Mouse (Mus musculus): ENCODE measurements at regions not wholly inside any gene's neighbourhood (a gene's known extent, or its start where the extent isn't known, plus 50 kb on each side); places are given as distances from the start of the nearest gene placed in this dataset.

- in situ Hi-C loops (cut with MboI; ENCODE audit: low sequenced_read_pairs) = loop anchor here (10.0 kb wide), 1 partner anchor 295 kb away; no protein-coding TSS in a partner anchor
These were observed 171.9 kb upstream of the Nabp1 start for GRCm38 (mm10) chr1:51649963-51650652.

GRCm38 (mm10) chr1:51647955-51648354 lies 169.7 kb upstream of the Nabp1 start:
- in situ Hi-C loops (cut with MboI; ENCODE audit: low sequenced_read_pairs) = loop anchor here (10.0 kb wide), 1 partner anchor 297 kb away; no protein-coding TSS in a partner anchor

GRCm38 (mm10) chr1:51644399-51644798 lies 166.2 kb upstream of the Nabp1 start:
- in situ Hi-C loops (cut with MboI; ENCODE audit: low sequenced_read_pairs) = loop anchor here (10.0 kb wide), 1 partner anchor 300 kb away; no protein-coding TSS in a partner anchor

- in situ Hi-C loops (cut with MboI; ENCODE audit: low sequenced_read_pairs) = loop anchor here (10.0 kb wide), 1 partner anchor 301 kb away; no protein-coding TSS in a partner anchor
These were observed 165.4 kb upstream of the Nabp1 start for GRCm38 (mm10) chr1:51643640-51644039.

GRCm38 (mm10) chr1:51638519-51639302 lies 160.5 kb upstream of the Nabp1 start:
- in situ Hi-C loops (cut with MboI; ENCODE audit: low sequenced_read_pairs) = loop anchor here (10.0 kb wide), 1 partner anchor 456 kb away; no protein-coding TSS in a partner anchor

GRCm38 (mm10) chr1:51635881-51636515 lies 157.8 kb upstream of the Nabp1 start:
- in situ Hi-C loops (cut with MboI; ENCODE audit: low sequenced_read_pairs) = loop anchor here (10.0 kb wide), 1 partner anchor 459 kb away; no protein-coding TSS in a partner anchor

GRCm38 (mm10) chr1:51633795-51634194 lies 155.6 kb upstream of the Nabp1 start:
- in situ Hi-C loops (cut with MboI; ENCODE audit: low sequenced_read_pairs) = loop anchor here (10.0 kb wide), 1 partner anchor 461 kb away; no protein-coding TSS in a partner anchor

- in situ Hi-C loops (cut with MboI; ENCODE audit: low sequenced_read_pairs) = loop anchor here (10.0 kb wide), 1 partner anchor 462 kb away; no protein-coding TSS in a partner anchor
These were observed 154.6 kb upstream of the Nabp1 start for GRCm38 (mm10) chr1:51632851-51633250.

GRCm38 (mm10) chr1:51629848-51630247 lies 151.6 kb upstream of the Nabp1 start:
- in situ Hi-C loops (cut with MboI; ENCODE audit: low sequenced_read_pairs) = loop anchor here (10.0 kb wide), 1 partner anchor 465 kb away; no protein-coding TSS in a partner anchor

GRCm38 (mm10) chr1:51628137-51628793 lies 150.0 kb upstream of the Nabp1 start:
- in situ Hi-C loops (cut with MboI; ENCODE audit: low sequenced_read_pairs) = no loop called here

- in situ Hi-C loops (cut with MboI; ENCODE audit: low sequenced_read_pairs) = no loop called here
These were observed 148.1 kb upstream of the Nabp1 start for GRCm38 (mm10) chr1:51626303-51626702.

GRCm38 (mm10) chr1:51625079-51625478 lies 146.9 kb upstream of the Nabp1 start:
- in situ Hi-C loops (cut with MboI; ENCODE audit: low sequenced_read_pairs) = no loop called here

GRCm38 (mm10) chr1:51624551-51624950 lies 146.3 kb upstream of the Nabp1 start:
- in situ Hi-C loops (cut with MboI; ENCODE audit: low sequenced_read_pairs) = no loop called here

GRCm38 (mm10) chr1:51622986-51623385 lies 144.8 kb upstream of the Nabp1 start:
- in situ Hi-C loops (cut with MboI; ENCODE audit: low sequenced_read_pairs) = no loop called here

- in situ Hi-C loops (cut with MboI; ENCODE audit: low sequenced_read_pairs) = no loop called here
These were observed 144.1 kb upstream of the Nabp1 start for GRCm38 (mm10) chr1:51622181-51622862.

- in situ Hi-C loops (cut with MboI; ENCODE audit: low sequenced_read_pairs) = no loop called here
These were observed 142.8 kb upstream of the Nabp1 start for GRCm38 (mm10) chr1:51621062-51621461.

GRCm38 (mm10) chr1:51617502-51618251 lies 139.5 kb upstream of the Nabp1 start:
- in situ Hi-C loops (cut with MboI; ENCODE audit: low sequenced_read_pairs) = no loop called here

- in situ Hi-C loops (cut with MboI; ENCODE audit: low sequenced_read_pairs) = no loop called here
These were observed 137.9 kb upstream of the Nabp1 start for GRCm38 (mm10) chr1:51616091-51616490.

GRCm38 (mm10) chr1:51615523-51615922 lies 137.3 kb upstream of the Nabp1 start:
- in situ Hi-C loops (cut with MboI; ENCODE audit: low sequenced_read_pairs) = no loop called here
